Mouse (Mus musculus) thymus, adult 2 months (tissue): ENCODE data around the gene Sec13.

Source experiments
- CTCF ChIP-seq: fragments of 200-500 bp; IDR thresholded peaks from 2 replicates; pipeline ENCODE4 v1.5.1; 2012; ENCODE audit warnings: mild to moderate bottlenecking, control low read depth, low read length, moderate library complexity, borderline replicate concordance; ENCODE audit not compliant: control insufficient read depth, poor library complexity, insufficient read depth; ENCODE audit errors: extremely low read depth
- POLR2A ChIP-seq: fragments of 200-500 bp; IDR thresholded peaks from 2 replicates; pipeline ENCODE4 v1.6.1; 2012; ENCODE audit warnings: mild to moderate bottlenecking, low read length, control low read depth, moderate library complexity; ENCODE audit not compliant: control insufficient read depth, poor library complexity, insufficient read depth; ENCODE audit errors: extremely low read depth

DNA sequence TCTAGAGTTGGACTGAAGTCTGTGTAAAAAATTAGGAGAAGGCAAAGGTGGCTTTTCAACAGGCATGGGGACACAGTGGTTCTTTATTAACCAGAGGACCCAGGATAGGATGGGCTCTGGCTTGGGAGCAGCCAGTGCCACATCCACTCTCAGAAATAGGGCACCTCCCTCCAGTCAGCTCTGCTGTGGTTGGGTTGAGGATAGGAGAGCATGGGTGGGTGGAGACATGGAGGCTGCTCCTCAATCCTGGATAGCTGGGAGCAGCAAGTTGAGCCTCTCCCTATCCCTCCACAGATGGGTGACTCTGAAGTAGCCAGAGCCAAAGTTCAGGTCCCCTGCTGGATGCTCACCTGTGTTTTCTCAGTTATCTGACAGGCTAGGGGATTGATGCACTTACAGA is 4.6 kb upstream of the Sec13 start:
- no peak for TF ChIP-seq CTCF
- no peak for TF ChIP-seq POLR2A
